Mouse (Mus musculus) adrenal gland, postnatal 10 days (tissue): ENCODE measurements around the gene Dpy19l3. TPM values are rescaled to one million over a fixed set of nuclear protein-coding genes. Genes with fewer than 3 reads are reported as not detected.

ENCODE experiments used
- DNase-seq: peaks from one replicate; pipeline ENCODE4 v3.0.0; 2021; ENCODE audit warnings: mixed read lengths
- total RNA-seq, 2 experiments: library from RNA; stranded (reverse); gene quantifications; 2 replicates each; pipeline ENCODE4 v1.2.3; 2021

Gene Dpy19l3
- total RNA-seq, 2 experiments from 2014 or later: 39.5 to 39.8 TPM

GRCm38 (mm10) chr7:35636874-35637273, 117.4 kb downstream of the Dpy19l3 start:
- no peak for DNase-seq

- DNase-seq: peak; percentile 38
These were observed 118.0 kb downstream of the Dpy19l3 start for GRCm38 (mm10) chr7:35636229-35636628.

Other genes starting within 250 kb of the Dpy19l3 start
- under 1 TPM; 0.30 to 0.33 TPM for gene Tdrd12, start 216.7 kb downstream of the Dpy19l3 start, total RNA-seq
- gene Nudt19, start 198.2 kb downstream of the Dpy19l3 start, total RNA-seq: 10 to 100 TPM; 54.1 to 64.3 TPM
- gene Rgs9bp, start 168.9 kb downstream of the Dpy19l3 start, total RNA-seq: under 1 TPM; 0.51 to 0.88 TPM
- gene Ankrd27, start 168.2 kb downstream of the Dpy19l3 start, total RNA-seq: 10 to 100 TPM; 30.1 to 35.3 TPM
- 100 to 1,000 TPM in 1 of 2 experiments, 10 to 100 TPM in 1; 96.1 to 103 TPM for gene Pdcd5, start 106.9 kb downstream of the Dpy19l3 start, total RNA-seq
- gene Zfp507, start 48.5 kb upstream of the Dpy19l3 start, total RNA-seq: 10 to 100 TPM; 23.8 to 26.7 TPM